In genomic region chr15:85131275-85132192, GRCm38 (mm10) we compare ENCODE assay signal across 9 mouse cellular contexts. TPM values are rescaled to one million over a fixed set of nuclear protein-coding genes. Genes with fewer than 3 reads are reported as not detected.
DNase-seq lines count a peak whose midpoint lies in the region; ATAC-seq and TF ChIP-seq lines count a peak whose summit lies in the region.
"Had no signal": no experiment of that assay in that cellular context is flagged by ENCODE, and none has a peak within 500 bp of the region (broad histone marks: within the 10 kb centered on the region; RNA-seq: fewer than 3 reads in every experiment).

TSS of gene Smc1b (minus strand) at chr15:85131964.
TSS of gene Ribc2 (plus strand) at chr15:85132078.

- no peak for TF ChIP-seq CTCF in hindbrain, postnatal 0 days (IDR thresholded peaks at IDR 0.05; ENCODE audit: low read depth)

- 36% methylated on average over 50 of the region's 58 CpGs for WGBS in hindbrain, postnatal 0 days

- no peaks in the 10 kb centered on the region for H3K27me3 ChIP-seq in hindbrain, postnatal 0 days (ENCODE audit: insufficient read depth, low read length)

- peak within 1 kb of the TSS; percentile 44; the same call in 1 of the 2 replicates for H3K9ac ChIP-seq in hindbrain, postnatal 0 days (replicated peaks; ENCODE audit: low read length)

- no peaks in the 10 kb centered on the region for H3K9me3 ChIP-seq in hindbrain, postnatal 0 days (ENCODE audit: low read length)

- peak; percentile 69 for DNase-seq in Muller cell, postnatal 12 days (ENCODE audit: inconsistent ontology term)
- peak; percentile 81 to 86 for DNase-seq in cerebellum, postnatal 14 days
- peak; percentile 48 to 60 for DNase-seq in frontal cortex, postnatal 25 days (ENCODE audit: low spot score in 2 of 2)
- peak; percentile 96 for DNase-seq in hindbrain, postnatal 0 days (ENCODE audit: low spot score)
- peak; percentile 70 to 78 for DNase-seq in layer of hippocampus, postnatal 36 days
- peak; percentile 61 for DNase-seq in lung, postnatal 14 days
- DNase-seq in right cerebral cortex, adult 2 months (ENCODE audit: low spot score in 2 of 2) = peak; percentile 79 to 80
- no peak for DNase-seq in MN1 (ENCODE audit: low spot score)

- peak; percentile 55; the same call in 1 of the 2 replicates for ATAC-seq in hindbrain, postnatal 0 days
- ATAC-seq: Patski had no signal

- no peaks in the 10 kb centered on the region for H3K36me3 ChIP-seq in hindbrain, postnatal 0 days (ENCODE audit: insufficient read depth, low read length)

- no peak within 1 kb of the TSS for H3K27ac ChIP-seq in hindbrain, postnatal 0 days

- peaks cover 9% of the 10 kb centered on the region; the same call in 1 of the 2 replicates for H3K4me1 ChIP-seq in hindbrain, postnatal 0 days (ENCODE audit: insufficient read depth, low read length)

- H3K4me3 ChIP-seq in hindbrain, postnatal 0 days (ENCODE audit: low read length) = peak within 1 kb of the TSS; percentile 40

- peak within 1 kb of the TSS; percentile 65 for H3K4me2 ChIP-seq in hindbrain, postnatal 0 days (ENCODE audit: low read depth, low read length)

RNA-seq across cellular contexts. Expression of gene Smc1b, which starts in this region (rescaled TPM):
- 0.04 and 5.2 TPM in 2 replicates for total RNA-seq in hindbrain, postnatal 0 days (2014; rRNA removed)
- 0.24 and 0.30 TPM in 2 replicates for polyA plus RNA-seq in hindbrain, postnatal 0 days (2015; fragmentation: Nextera tagmentation; extraction: Ambion mirVana)
- total RNA-seq in layer of hippocampus, postnatal 36 days (2021) = not detected

RNA-seq across cellular contexts. Expression of gene Ribc2, which starts in this region (rescaled TPM):
- total RNA-seq in hindbrain, postnatal 0 days (2014; rRNA removed) = 0.90 and 0.94 TPM in 2 replicates
- 0.73 and 0.95 TPM in 2 replicates for polyA plus RNA-seq in hindbrain, postnatal 0 days (2015; fragmentation: Nextera tagmentation; extraction: Ambion mirVana)
- total RNA-seq in layer of hippocampus, postnatal 36 days (2021) = under 1 TPM; 0.20 to 0.46 TPM
- polyA plus RNA-seq: Patski had no signal

Comparison
In these comparisons a context has a peak if more than half of its experiments do, and no peak if none do; other contexts are left out.
1. Peak in DNase-seq in layer of hippocampus, postnatal 36 days; RNA of the genes that start here not detected or under 1 TPM.